Mouse (Mus musculus) CD4-positive naive resting alpha-beta T cell, adult 57 days (primary cell): Measurements from ENCODE around the gene Gm21310. TPM values are rescaled to one million over a fixed set of nuclear protein-coding genes. Genes with fewer than 3 reads are reported as not detected.

ENCODE experiments used
- total RNA-seq: library from RNA; stranded (reverse); gene quantifications from one replicate; pipeline ENCODE4 v1.2.4, GENCODE M21; 2023

Gene Gm21310
- not detected for total RNA-seq

GRCm38 (mm10) chrY:10147083-10147482, at the start of gene Gm21310:
Gm21310 (minus strand) TSS chrY:10147183.

Other genes starting within 250 kb of the Gm21310 start
- not detected for gene Gm20834, start 177.4 kb upstream of the Gm21310 start, total RNA-seq